Mouse (Mus musculus) adrenal gland, adult 2 months (tissue): Measurements from ENCODE around the gene Gm44973. TPM values are rescaled to one million over a fixed set of nuclear protein-coding genes. Genes with fewer than 3 reads are reported as not detected.
"Not testable (repeated sequence)": the region's sequence is repeated elsewhere in the genome, so short reads cannot be mapped to it uniquely, and the experiment has no call there.

Experiments
- DNase-seq: peaks from one replicate; pipeline ENCODE4 v3.0.0; 2021
- long read RNA-seq: library from polyadenylated mRNA; stranded (forward); transcript quantifications from one replicate; pipeline ENCODE4 v2.0.0, GENCODE M21; 2021
- polyA plus RNA-seq: library from polyadenylated mRNA; depleted of rRNA; stranded (reverse); fragments of >200 nt; gene quantifications from 2 replicates; pipeline ENCODE4 v1.2.3, GENCODE M21; 2012; rRNA removed
- total RNA-seq, 2 experiments: library from RNA; stranded (reverse); gene quantifications; 2 replicates each; pipeline ENCODE4 v1.2.3; 2021

Gene Gm44973
- not detected for total RNA-seq
- not detected in 2 replicates for polyA plus RNA-seq
- long read RNA-seq, partial matches to known transcripts: 0 of 1 reads
- long read RNA-seq, other reads (novel, unspliced or antisense): 1 of 1 reads

GRCm38 (mm10) chr7:5015118-5016001, at the start of gene Gm44973:
TSS of gene Gm44973 (plus strand) at chr7:5015496.
- peak; percentile 98 for DNase-seq

GRCm38 (mm10) chr7:4971068-4971467, 44.2 kb upstream of the Gm44973 start, which contains the start of gene Sbk3:
TSS of gene Sbk3 (minus strand) at chr7:4971168.
- no peak for DNase-seq

- no peak for DNase-seq
These were observed 43.6 kb upstream of the Gm44973 start for GRCm38 (mm10) chr7:4971710-4972109.

- DNase-seq: peak; percentile 88
These were observed 42.8 kb upstream of the Gm44973 start for GRCm38 (mm10) chr7:4972321-4973047.

GRCm38 (mm10) chr7:4975455-4975854, 39.8 kb upstream of the Gm44973 start:
- DNase-seq: no peak

GRCm38 (mm10) chr7:4976832-4977231, 38.5 kb upstream of the Gm44973 start:
- DNase-seq: no peak

- DNase-seq: no peak
These were observed 27.0 kb upstream of the Gm44973 start for GRCm38 (mm10) chr7:4988250-4988649.

- no peak for DNase-seq
These were observed 21.8 kb upstream of the Gm44973 start for GRCm38 (mm10) chr7:4993347-4993998.

- no peak for DNase-seq
These were observed 21.1 kb upstream of the Gm44973 start for GRCm38 (mm10) chr7:4993999-4994788.

- no peak for DNase-seq
These were observed 19.9 kb upstream of the Gm44973 start for GRCm38 (mm10) chr7:4995268-4996002.

- peak; percentile 96 for DNase-seq
These were observed 19.0 kb upstream of the Gm44973 start, which contains the start of gene Zfp579 for GRCm38 (mm10) chr7:4996003-4996895. TSS of gene Zfp579 (minus strand) at chr7:4996158.

- no peak for DNase-seq
These were observed 18.4 kb upstream of the Gm44973 start for GRCm38 (mm10) chr7:4996934-4997333.

GRCm38 (mm10) chr7:4999876-5000275, 15.4 kb upstream of the Gm44973 start:
- DNase-seq: no peak

GRCm38 (mm10) chr7:5002876-5003275, 12.4 kb upstream of the Gm44973 start:
- DNase-seq: not testable (repeated sequence)

- DNase-seq: no peak
These were observed 7.1 kb upstream of the Gm44973 start for GRCm38 (mm10) chr7:5008229-5008628.

- no peak for DNase-seq
These were observed 2.4 kb upstream of the Gm44973 start for GRCm38 (mm10) chr7:5012681-5013513.

- peak; percentile 98 for DNase-seq
These were observed 812 bp upstream of the Gm44973 start, which contains the start of the genes Zfp524 and Fiz1 for GRCm38 (mm10) chr7:5014251-5015117. TSS of gene Zfp524 (plus strand) at chr7:5014415. TSS of gene Fiz1 (minus strand) at chr7:5014697.
